Mouse (Mus musculus): ENCODE data around the gene Riox2.

- TF ChIP-seq POLR2A (IDR thresholded peaks at IDR 0.05; ENCODE audit: borderline replicate concordance, extremely low read depth, insufficient read depth, insufficient read length, poor library complexity, severe bottlenecking) (no peak), CTCF (IDR thresholded peaks at IDR 0.05; ENCODE audit: borderline replicate concordance, extremely low read depth, insufficient read depth, insufficient read length) (no peak)
Observed at GRCm38 (mm10) chr16:59451813-59452212, 19.8 kb upstream of the Riox2 start.

All from brain, embryonic 14.5 days (tissue).